Mouse (Mus musculus) intestine, embryonic 16.5 days (tissue): ENCODE data around the gene Vwf. TPM values are rescaled to one million over a fixed set of nuclear protein-coding genes. Genes with fewer than 3 reads are reported as not detected.

Source experiments
- ATAC-seq: fragments of 200-750 bp; cut with Nextera tagmentation; 2 replicates; pipeline ENCODE4 v1.8.0; 2017; ENCODE audit warnings: moderate TSS enrichment, moderate library complexity
- H3K27ac ChIP-seq: fragments of 300-500 bp; sonication (generic); 2 replicates; pipeline ENCODE4 v1.5.1; 2014; ENCODE audit warnings: mild to moderate bottlenecking, low read length
- H3K27me3 ChIP-seq: fragments of 300-500 bp; sonication (generic); replicated peaks from 2 replicates; pipeline ENCODE4 v1.6.1; 2014; ENCODE audit warnings: low read length, control low read depth, mixed read lengths; ENCODE audit not compliant: control insufficient read depth, insufficient read depth
- H3K36me3 ChIP-seq: fragments of 300-500 bp; sonication (generic); 2 replicates; pipeline ENCODE4 v1.6.1; 2014; ENCODE audit warnings: low read length, control low read depth; ENCODE audit not compliant: control insufficient read depth, insufficient read depth
- H3K4me1 ChIP-seq: fragments of 300-500 bp; sonication (generic); 2 replicates; pipeline ENCODE4 v1.6.1; 2014; ENCODE audit warnings: low read length, control low read depth, mixed read lengths; ENCODE audit not compliant: control insufficient read depth, insufficient read depth
- H3K4me2 ChIP-seq: fragments of 300-500 bp; sonication (generic); 2 replicates; pipeline ENCODE4 v1.6.1; 2014; ENCODE audit warnings: low read depth, low read length, control low read depth
- H3K4me3 ChIP-seq: fragments of 300-500 bp; sonication (generic); 2 replicates; pipeline ENCODE4 v1.5.1; 2014; ENCODE audit warnings: mild to moderate bottlenecking, low read length
- H3K9ac ChIP-seq: fragments of 300-500 bp; sonication (generic); 2 replicates; pipeline ENCODE4 v1.6.1; 2014; ENCODE audit warnings: low read depth, low read length
- H3K9me3 ChIP-seq: fragments of 300-500 bp; sonication (generic); 2 replicates; pipeline ENCODE4 v1.6.1; 2016; ENCODE audit warnings: low read length, control low read depth; ENCODE audit not compliant: control insufficient read depth
- WGBS: fragments of 180-500 bp; shearing (Covaris S2); extraction: QIAGEN DNeasy Blood & Tissue Kit; methylation state at CpG from one replicate; pipeline ENCODE4 v1.1.7; 2014; 5-methylcytosine and 5-hydroxymethylcytosine counted together
- polyA plus RNA-seq: library from polyadenylated mRNA; unstranded; fragments of >200 nt; fragmentation: Nextera tagmentation; extraction: Ambion mirVana; gene quantifications from 2 replicates; pipeline ENCODE4 v1.2.1, GENCODE M21; 2015

Gene Vwf
- polyA plus RNA-seq, 1 experiment from 2014 or later: 7.0 TPM

DNA sequence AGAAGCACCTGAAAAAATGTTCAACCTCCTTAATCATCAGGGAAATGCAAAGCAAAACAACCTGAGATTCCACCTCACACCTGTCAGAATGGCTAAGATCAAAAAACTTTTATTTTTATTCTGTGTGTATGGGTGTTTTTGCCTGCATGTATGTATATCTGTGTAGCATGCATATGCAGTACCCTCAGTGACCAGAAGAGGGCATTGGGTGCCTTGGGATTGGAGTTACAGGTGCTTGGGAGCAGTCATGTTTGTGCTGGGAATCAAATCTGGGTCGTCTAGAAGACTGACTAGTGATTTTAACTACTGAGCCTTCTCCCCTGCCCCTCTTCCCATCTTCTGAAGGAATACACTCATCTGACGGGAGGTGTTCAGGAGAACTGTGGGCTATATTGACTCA lies 179.8 kb downstream of the Vwf start:
- Histone ChIP-seq H3K4me3 (no peak overlapping the region), H3K9ac (no peak overlapping the region), H3K27ac (no peak overlapping the region), H3K27me3 (no peaks in the 10 kb centered on the region), H3K9me3 (no peaks in the 10 kb centered on the region), H3K36me3 (no peaks in the 10 kb centered on the region), H3K4me2 (no peak overlapping the region), H3K4me1 (no peaks in the 10 kb centered on the region)
- WGBS: 80% methylated on average over 2 of the region's 2 CpGs
- ATAC-seq: no peak

DNA sequence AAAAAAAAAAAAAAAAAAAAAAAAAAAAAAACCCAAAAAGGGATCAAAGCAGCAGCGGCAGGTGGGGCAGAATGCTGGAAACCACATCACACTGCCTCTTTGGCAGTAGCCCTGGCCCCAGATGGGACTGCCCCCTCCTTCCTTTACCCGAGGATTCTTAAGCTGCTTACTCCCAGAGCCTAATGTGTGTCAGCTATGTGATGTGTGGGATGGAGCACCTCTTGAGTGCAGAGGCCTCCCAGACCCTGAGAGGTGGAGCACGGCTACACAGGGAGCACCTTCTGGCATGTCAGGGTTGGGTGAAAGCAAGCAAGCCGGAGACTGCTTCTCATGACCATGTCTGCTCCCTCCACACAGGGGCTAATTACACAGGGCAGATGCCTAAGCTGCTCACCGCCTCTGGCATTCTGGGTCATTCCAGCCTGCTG lies 180.9 kb downstream of the Vwf start:
- no peaks in the 10 kb centered on the region for H3K9me3 ChIP-seq
- no peak overlapping the region for H3K9ac ChIP-seq
- no peak overlapping the region for H3K27ac ChIP-seq
- H3K27me3 ChIP-seq: no peaks in the 10 kb centered on the region
- no peaks in the 10 kb centered on the region for H3K36me3 ChIP-seq
- no peak for ATAC-seq
- H3K4me2 ChIP-seq: no peak overlapping the region
- H3K4me1 ChIP-seq: no peaks in the 10 kb centered on the region
- no peak overlapping the region for H3K4me3 ChIP-seq
- 66% methylated on average over 5 of the region's 5 CpGs for WGBS

DNA sequence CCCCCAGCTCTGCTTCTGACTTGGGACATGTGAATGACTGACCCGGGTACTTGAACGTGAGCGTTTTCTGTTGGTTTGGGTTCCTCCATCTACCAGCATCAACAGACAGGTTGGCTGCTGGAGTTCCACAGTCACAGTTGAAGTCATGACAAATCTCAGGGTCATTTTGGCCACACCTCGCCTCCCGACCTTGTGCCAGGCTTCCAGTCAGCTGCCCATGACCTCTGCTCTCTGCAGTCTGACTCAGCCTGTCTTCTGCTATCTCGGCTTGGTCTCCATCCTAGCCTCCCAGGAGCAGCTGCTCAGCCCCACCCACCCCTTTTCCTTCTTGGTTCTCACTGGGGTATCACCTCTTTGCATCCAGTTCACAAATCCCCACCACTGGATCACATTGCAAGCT lies 182.9 kb downstream of the Vwf start:
- H3K4me2 ChIP-seq: no peak overlapping the region
- H3K36me3 ChIP-seq: no peaks in the 10 kb centered on the region
- H3K27ac ChIP-seq: no peak overlapping the region
- H3K4me1 ChIP-seq: no peaks in the 10 kb centered on the region
- no peak overlapping the region for H3K4me3 ChIP-seq
- no peaks in the 10 kb centered on the region for H3K9me3 ChIP-seq
- no peaks in the 10 kb centered on the region for H3K27me3 ChIP-seq
- 84% methylated on average over 6 of the region's 6 CpGs for WGBS
- ATAC-seq: no peak
- H3K9ac ChIP-seq: no peak overlapping the region

DNA sequence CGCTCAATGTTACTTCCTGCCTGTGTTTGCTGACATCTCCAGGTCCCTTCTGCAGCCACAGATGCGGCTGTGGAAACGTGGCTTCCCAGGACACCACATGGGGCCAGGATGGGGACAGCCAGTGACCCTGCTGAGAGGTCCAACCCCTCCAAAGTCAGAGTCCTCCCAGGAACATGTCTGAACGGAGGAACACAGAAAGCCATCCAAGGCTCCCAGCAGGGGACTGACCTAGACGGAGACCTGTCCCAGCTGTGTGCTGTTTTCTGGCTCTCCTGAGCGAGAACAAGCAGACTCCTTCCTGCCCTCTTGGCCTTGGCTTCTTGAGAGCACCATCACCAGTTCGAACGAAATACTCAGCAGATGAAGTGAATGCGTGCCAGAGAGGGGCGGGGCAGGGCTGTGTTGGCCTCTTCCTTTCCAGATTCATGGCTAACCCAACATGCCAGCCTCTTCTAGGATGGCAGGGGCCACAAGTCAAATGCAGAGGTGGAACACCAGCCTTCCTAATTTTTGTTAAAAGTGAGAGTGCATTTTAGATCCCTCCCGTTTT lies 183.5 kb downstream of the Vwf start:
- Histone ChIP-seq H3K4me2 (no peak overlapping the region), H3K9me3 (no peaks in the 10 kb centered on the region), H3K4me3 (no peak overlapping the region), H3K4me1 (no peaks in the 10 kb centered on the region), H3K27me3 (no peaks in the 10 kb centered on the region), H3K9ac (no peak overlapping the region), H3K36me3 (no peaks in the 10 kb centered on the region), H3K27ac (no peak overlapping the region)
- whole genome bisulfite sequencing: 64% methylated on average over 11 of the region's 11 CpGs
- no peak for ATAC-seq

Other genes starting within 250 kb of the Vwf start
- 106 and 107 TPM in 2 replicates for gene Ltbr, start 232.9 kb upstream of the Vwf start, polyA plus RNA-seq
- 5.0 and 7.6 TPM in 2 replicates for gene Scnn1a, start 226.1 kb upstream of the Vwf start, polyA plus RNA-seq
- 90.0 and 95.3 TPM in 2 replicates for gene Tnfrsf1a, start 197.4 kb upstream of the Vwf start, polyA plus RNA-seq
- gene Plekhg6, start 166.0 kb upstream of the Vwf start, polyA plus RNA-seq: 13.2 and 19.1 TPM in 2 replicates
- 146 and 167 TPM in 2 replicates for gene Cd9, start 52.0 kb upstream of the Vwf start, polyA plus RNA-seq
- 0.89 and 1.3 TPM in 2 replicates for gene Ano2, start 143.6 kb downstream of the Vwf start, polyA plus RNA-seq